Mouse (Mus musculus): ENCODE measurements around the gene Bak1. TPM values are rescaled to one million over a fixed set of nuclear protein-coding genes. Genes with fewer than 3 reads are reported as not detected.
A peak's percentile ranks its signal among the peaks of the same experiment; 100 is the strongest.

Gene Bak1
- polyA plus RNA-seq, 1 experiment = 113 TPM

DNA sequence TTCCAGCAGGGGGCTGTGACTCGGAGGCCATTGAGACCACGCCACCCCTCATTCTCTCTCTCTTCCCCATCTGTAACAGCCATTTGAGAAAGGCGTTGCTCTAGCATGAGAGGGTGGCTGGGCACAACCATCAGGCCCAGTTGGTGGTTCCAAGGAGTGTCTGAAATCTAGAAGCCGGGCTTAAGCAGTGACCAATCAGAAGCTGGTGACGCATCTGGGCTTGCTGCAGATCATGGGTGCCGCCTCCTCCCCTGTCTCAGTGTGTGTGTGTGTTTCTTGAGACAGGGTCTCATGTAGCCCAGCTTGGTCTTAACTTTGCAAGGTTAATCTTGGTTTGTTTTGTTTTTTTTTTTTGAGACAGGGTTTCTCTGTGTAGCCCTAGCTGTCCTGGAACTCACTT, 16.4 kb upstream of the Bak1 start:
- Histone ChIP-seq H3K4me3 (no peak overlapping the region), H3K79me2 (ENCODE audit: control insufficient read depth, insufficient read depth) (no peaks in the 10 kb centered on the region), H3ac (ENCODE audit: control insufficient read depth, insufficient read length) (no peak overlapping the region), H3K4me2 (ENCODE audit: low read depth) (no peak overlapping the region), H3K27me3 (ENCODE audit: control insufficient read depth, insufficient read depth, insufficient read length) (no peaks in the 10 kb centered on the region), H3K36me3 (ENCODE audit: control insufficient read depth, insufficient read depth) (no peaks in the 10 kb centered on the region)
- no peak for TF ChIP-seq TCF12 (IDR thresholded peaks at IDR 0.05; ENCODE audit: insufficient read depth, poor library complexity, severe bottlenecking)
- TF ChIP-seq CEBPB (IDR thresholded peaks at IDR 0.05; ENCODE audit: insufficient read depth, poor library complexity, severe bottlenecking) = no peak
- no peak for TF ChIP-seq POLR2AphosphoS2 (IDR thresholded peaks at IDR 0.05; ENCODE audit: insufficient read length, low read depth)
- TF ChIP-seq MAX (IDR thresholded peaks at IDR 0.05; ENCODE audit: low read depth) = no peak
- no peak for TF ChIP-seq MYOG (IDR thresholded peaks at IDR 0.05; ENCODE audit: control insufficient read depth in 1 of 3, insufficient read depth in 1 of 3, insufficient read length in 2 of 3, low read depth in 2 of 3)
- no peak for TF ChIP-seq POLR2A (IDR thresholded peaks at IDR 0.05; ENCODE audit: insufficient read length, low read depth)
- no peak for TF ChIP-seq SRF (IDR thresholded peaks at IDR 0.05; ENCODE audit: control insufficient read depth, insufficient read length, low read depth)
- no peak for TF ChIP-seq TCF3 (IDR thresholded peaks at IDR 0.05; ENCODE audit: insufficient read length, low read depth)
- no peak for TF ChIP-seq E2F4 (IDR thresholded peaks at IDR 0.05; ENCODE audit: insufficient read depth)
- no peak for TF ChIP-seq REST (IDR thresholded peaks at IDR 0.05; ENCODE audit: insufficient read depth, insufficient read length)
- TF ChIP-seq USF1 (IDR thresholded peaks at IDR 0.05; ENCODE audit: low read depth) = no peak
- no peak for TF ChIP-seq MYOD1 (IDR thresholded peaks at IDR 0.05; ENCODE audit: control insufficient read depth in 1 of 3, insufficient read length in 2 of 3, low read depth in 2 of 3)

- no peaks in the 10 kb centered on the region for H3K27me3 ChIP-seq (ENCODE audit: control insufficient read depth, insufficient read depth, insufficient read length)
- no peak overlapping the region for H3K4me2 ChIP-seq (ENCODE audit: low read depth)
- no peak overlapping the region for H3K4me3 ChIP-seq
- no peaks in the 10 kb centered on the region for H3K79me2 ChIP-seq (ENCODE audit: control insufficient read depth, insufficient read depth)
- H3ac ChIP-seq (ENCODE audit: control insufficient read depth, insufficient read length) = no peak overlapping the region
- H3K36me3 ChIP-seq (ENCODE audit: control insufficient read depth, insufficient read depth) = no peaks in the 10 kb centered on the region
- TF ChIP-seq SRF (IDR thresholded peaks at IDR 0.05; ENCODE audit: control insufficient read depth, insufficient read length, low read depth) = no peak
- TF ChIP-seq REST (IDR thresholded peaks at IDR 0.05; ENCODE audit: insufficient read depth, insufficient read length) = no peak
- no peak for TF ChIP-seq MYOD1 (IDR thresholded peaks at IDR 0.05; ENCODE audit: control insufficient read depth in 1 of 3, insufficient read length in 2 of 3, low read depth in 2 of 3)
- no peak for TF ChIP-seq TCF3 (IDR thresholded peaks at IDR 0.05; ENCODE audit: insufficient read length, low read depth)
- TF ChIP-seq E2F4 (IDR thresholded peaks at IDR 0.05; ENCODE audit: insufficient read depth) = no peak
- TF ChIP-seq MYOG (IDR thresholded peaks at IDR 0.05; ENCODE audit: control insufficient read depth in 1 of 3, insufficient read depth in 1 of 3, insufficient read length in 2 of 3, low read depth in 2 of 3) = no peak
- TF ChIP-seq CEBPB (IDR thresholded peaks at IDR 0.05; ENCODE audit: insufficient read depth, poor library complexity, severe bottlenecking) = no peak
- TF ChIP-seq POLR2A (IDR thresholded peaks at IDR 0.05; ENCODE audit: insufficient read length, low read depth) = no peak
- TF ChIP-seq POLR2AphosphoS2 (IDR thresholded peaks at IDR 0.05; ENCODE audit: insufficient read length, low read depth) = no peak
- no peak for TF ChIP-seq USF1 (IDR thresholded peaks at IDR 0.05; ENCODE audit: low read depth)
- TF ChIP-seq TCF12 (IDR thresholded peaks at IDR 0.05; ENCODE audit: insufficient read depth, poor library complexity, severe bottlenecking) = no peak
- TF ChIP-seq MAX (IDR thresholded peaks at IDR 0.05; ENCODE audit: low read depth) = no peak
Measured at GRCm38 (mm10) chr17:27042840-27043239, 14.0 kb upstream of the Bak1 start.

GRCm38 (mm10) chr17:27041787-27042055, 12.9 kb upstream of the Bak1 start:
- H3K4me3 ChIP-seq = no peak overlapping the region
- no peak for TF ChIP-seq CEBPB (IDR thresholded peaks at IDR 0.05; ENCODE audit: insufficient read depth, poor library complexity, severe bottlenecking)
- no peak for TF ChIP-seq TCF3 (IDR thresholded peaks at IDR 0.05; ENCODE audit: insufficient read length, low read depth)
- TF ChIP-seq USF1 (IDR thresholded peaks at IDR 0.05; ENCODE audit: low read depth) = no peak
- no peak for TF ChIP-seq MAX (IDR thresholded peaks at IDR 0.05; ENCODE audit: low read depth)
- TF ChIP-seq E2F4 (IDR thresholded peaks at IDR 0.05; ENCODE audit: insufficient read depth) = no peak
- TF ChIP-seq MYOG (IDR thresholded peaks at IDR 0.05; ENCODE audit: control insufficient read depth in 1 of 3, insufficient read depth in 1 of 3, insufficient read length in 2 of 3, low read depth in 2 of 3) = no peak
- TF ChIP-seq TCF12 (IDR thresholded peaks at IDR 0.05; ENCODE audit: insufficient read depth, poor library complexity, severe bottlenecking) = no peak
- TF ChIP-seq POLR2AphosphoS2 (IDR thresholded peaks at IDR 0.05; ENCODE audit: insufficient read length, low read depth) = no peak
- no peak for TF ChIP-seq SRF (IDR thresholded peaks at IDR 0.05; ENCODE audit: control insufficient read depth, insufficient read length, low read depth)
- no peak for TF ChIP-seq POLR2A (IDR thresholded peaks at IDR 0.05; ENCODE audit: insufficient read length, low read depth)
- no peak overlapping the region for H3K4me2 ChIP-seq (ENCODE audit: low read depth)
- H3K36me3 ChIP-seq (ENCODE audit: control insufficient read depth, insufficient read depth) = no peaks in the 10 kb centered on the region
- H3K79me2 ChIP-seq (ENCODE audit: control insufficient read depth, insufficient read depth) = no peaks in the 10 kb centered on the region
- H3K27me3 ChIP-seq (ENCODE audit: control insufficient read depth, insufficient read depth, insufficient read length) = no peaks in the 10 kb centered on the region
- no peak overlapping the region for H3ac ChIP-seq (ENCODE audit: control insufficient read depth, insufficient read length)

GRCm38 (mm10) chr17:27041046-27041786, 12.4 kb upstream of the Bak1 start:
- no peaks in the 10 kb centered on the region for H3K79me2 ChIP-seq (ENCODE audit: control insufficient read depth, insufficient read depth)
- H3K4me2 ChIP-seq (ENCODE audit: low read depth) = no peak overlapping the region
- no peak overlapping the region for H3ac ChIP-seq (ENCODE audit: control insufficient read depth, insufficient read length)
- no peaks in the 10 kb centered on the region for H3K36me3 ChIP-seq (ENCODE audit: control insufficient read depth, insufficient read depth)
- H3K4me3 ChIP-seq = no peak overlapping the region
- no peaks in the 10 kb centered on the region for H3K27me3 ChIP-seq (ENCODE audit: control insufficient read depth, insufficient read depth, insufficient read length)
- TF ChIP-seq MYOG (IDR thresholded peaks at IDR 0.05; ENCODE audit: control insufficient read depth in 1 of 3, insufficient read depth in 1 of 3, insufficient read length in 2 of 3, low read depth in 2 of 3) (no peak), POLR2AphosphoS2 (IDR thresholded peaks at IDR 0.05; ENCODE audit: insufficient read length, low read depth) (no peak), TCF3 (IDR thresholded peaks at IDR 0.05; ENCODE audit: insufficient read length, low read depth) (no peak), CEBPB (IDR thresholded peaks at IDR 0.05; ENCODE audit: insufficient read depth, poor library complexity, severe bottlenecking) (no peak), REST (IDR thresholded peaks at IDR 0.05; ENCODE audit: insufficient read depth, insufficient read length) (no peak), SRF (IDR thresholded peaks at IDR 0.05; ENCODE audit: control insufficient read depth, insufficient read length, low read depth) (no peak), MYOD1 (IDR thresholded peaks at IDR 0.05; ENCODE audit: control insufficient read depth in 1 of 3, insufficient read length in 2 of 3, low read depth in 2 of 3) (peak in 1 of 3 experiments; percentile 68)

Data from myocyte (in vitro differentiated cells).